Mouse (Mus musculus): ENCODE results near the gene Clk4. TPM values are rescaled to one million over a fixed set of nuclear protein-coding genes. Genes with fewer than 3 reads are reported as not detected.

The Clk4 gene
- 51.0 and 62.9 TPM in 2 replicates for polyA plus RNA-seq (2015; fragmentation: Nextera tagmentation; extraction: Ambion mirVana)

DNA sequence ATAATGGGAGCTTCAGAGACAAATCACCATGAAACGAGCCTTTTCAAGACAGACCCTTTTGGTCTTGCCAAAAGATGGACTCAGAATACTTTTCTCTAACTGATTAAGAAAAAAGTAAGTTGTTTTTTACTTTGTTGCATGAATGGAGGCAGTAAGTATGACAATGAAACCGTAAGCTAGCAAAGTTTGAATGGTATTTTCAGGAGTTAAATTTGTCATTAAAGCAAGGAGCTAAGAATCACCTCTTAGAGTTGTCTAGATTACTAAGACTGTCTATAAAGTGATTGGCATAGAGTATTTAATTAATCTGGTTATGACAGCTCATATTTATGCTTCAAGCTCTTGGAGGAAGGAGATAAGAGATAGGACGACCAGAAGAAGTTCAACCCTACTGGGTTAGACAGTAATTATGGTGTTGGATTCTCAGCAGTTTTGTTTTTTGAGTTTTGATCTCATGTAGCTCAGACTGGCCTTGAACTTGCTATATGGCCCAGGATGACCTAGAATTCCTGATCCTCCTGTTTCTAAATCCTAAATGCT is at the start of gene Clk4:
TSS of gene Clk4 (plus strand) at position 51 of the 540 bp plus-strand sequence.
- Histone ChIP-seq H3K27me3 (0 out of 2 replicates have a peak, but pooled peaks cover 6% of the 10 kb centered on the region), H3K27ac (peak within 1 kb of the TSS; percentile 95), H3K9ac (peak within 1 kb of the TSS; percentile 78), H3K36me3 (peaks cover 5% of the 10 kb centered on the region), H3K4me2 (peak within 1 kb of the TSS; percentile 86), H3K9me3 (replicated peaks) (no peaks in the 10 kb centered on the region), H3K4me1 (replicated peaks) (peaks cover 38% of the 10 kb centered on the region), H3K4me3 (replicated peaks) (peak within 1 kb of the TSS; percentile 98)
- ATAC-seq (ENCODE audit: low read depth) (no peak), DNase-seq (no peak)
- WGBS (ENCODE audit: insufficient replicate concordance), result 54% methylated on average over 3 of the region's 3 CpGs

DNA sequence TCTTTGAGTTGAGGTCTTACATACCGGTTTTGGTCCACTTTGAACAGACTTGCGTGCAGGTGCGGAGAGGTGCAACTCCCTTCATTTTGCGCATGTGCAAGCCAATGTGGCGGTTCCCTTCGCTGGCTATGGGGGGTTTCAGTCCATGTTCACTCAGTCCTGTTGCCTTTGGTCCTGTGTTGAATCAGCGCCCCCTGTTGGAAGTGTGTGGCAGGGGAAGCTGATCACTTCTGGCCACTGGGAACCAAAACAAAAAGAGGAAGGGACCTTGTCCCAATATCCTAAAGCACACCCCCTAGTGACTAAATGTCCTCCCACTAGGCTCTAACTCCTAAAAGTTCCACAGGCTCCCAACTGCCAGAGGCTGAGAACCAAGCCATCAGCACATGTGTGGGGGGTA is 47.5 kb upstream of the Clk4 start:
- no peak overlapping the region for H3K27ac ChIP-seq
- H3K4me2 ChIP-seq, result no peak overlapping the region
- no peaks in the 10 kb centered on the region for H3K4me1 ChIP-seq (replicated peaks)
- H3K36me3 ChIP-seq, result no peaks in the 10 kb centered on the region
- 76% methylated on average over 7 of the region's 7 CpGs for WGBS (ENCODE audit: insufficient replicate concordance)
- no peak overlapping the region for H3K9ac ChIP-seq
- H3K27me3 ChIP-seq, result no peaks in the 10 kb centered on the region
- no peaks in the 10 kb centered on the region; the same call in 1 of the 2 replicates for H3K9me3 ChIP-seq (replicated peaks)
- no peak overlapping the region for H3K4me3 ChIP-seq (replicated peaks)
- ATAC-seq (ENCODE audit: low read depth) (no peak), DNase-seq (no peak)

DNA sequence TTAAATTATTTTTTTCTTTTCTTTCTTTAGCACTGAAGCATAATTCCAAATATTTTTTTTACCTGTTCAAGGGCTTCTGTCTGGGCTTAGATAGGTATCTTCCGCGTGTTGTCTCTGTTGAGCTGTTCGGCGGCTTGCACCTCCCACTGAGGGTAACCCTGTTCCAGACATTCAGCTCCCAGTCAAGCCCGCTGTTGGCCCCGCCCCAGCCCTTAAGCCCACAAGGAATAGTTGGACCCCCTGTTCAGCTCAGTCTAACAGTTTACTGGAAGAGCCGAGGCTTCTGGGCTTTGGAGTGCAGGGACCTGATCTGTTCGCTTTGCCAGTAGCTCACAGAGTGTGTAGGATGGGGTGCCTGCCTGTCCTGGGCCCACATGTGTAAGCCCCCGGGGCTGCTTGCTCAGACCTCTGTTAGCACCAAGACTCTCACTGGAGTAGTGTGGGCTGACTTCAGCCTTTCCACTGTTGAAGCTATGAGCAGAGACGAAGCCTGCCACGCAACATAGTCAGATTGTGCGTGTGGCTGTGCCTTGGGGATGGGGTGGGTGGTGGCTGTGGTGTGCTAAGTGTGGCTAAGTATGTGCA is 42.0 kb upstream of the Clk4 start:
- no peak for DNase-seq
- H3K36me3 ChIP-seq, result no peaks in the 10 kb centered on the region

DNA sequence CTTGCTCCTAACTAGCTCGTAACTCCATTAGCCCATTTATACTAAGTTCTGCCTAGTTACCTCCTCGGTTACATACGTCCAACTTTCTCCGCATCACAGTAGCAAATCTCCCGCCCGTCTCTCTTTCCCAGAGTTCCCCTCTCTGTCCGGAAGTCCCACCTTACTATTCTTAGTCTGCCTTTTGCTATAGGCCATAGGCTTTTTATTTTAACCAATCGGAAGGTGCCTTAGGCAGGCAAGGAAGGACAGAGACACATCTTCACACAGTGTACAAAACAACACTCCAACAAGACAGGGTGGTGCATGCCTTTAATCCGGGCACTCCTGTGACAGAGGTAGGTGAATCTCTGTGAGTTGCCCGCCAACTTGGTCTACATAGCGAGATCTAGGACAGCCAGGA is 41.2 kb upstream of the Clk4 start, which contains the start of gene Gm12569:
TSS of gene Gm12569 (plus strand) at position 166 of the 400 bp plus-strand sequence.
- Histone ChIP-seq H3K4me2 (no peak within 1 kb of the TSS), H3K27ac (no peak within 1 kb of the TSS), H3K9me3 (replicated peaks) (no peaks in the 10 kb centered on the region; the same call in 1 of the 2 replicates), H3K36me3 (no peaks in the 10 kb centered on the region), H3K4me3 (replicated peaks) (no peak within 1 kb of the TSS), H3K9ac (no peak within 1 kb of the TSS), H3K27me3 (no peaks in the 10 kb centered on the region), H3K4me1 (replicated peaks) (no peaks in the 10 kb centered on the region)
- ATAC-seq (ENCODE audit: low read depth), result no peak
- 69% methylated on average over 11 of the region's 11 CpGs for WGBS (ENCODE audit: insufficient replicate concordance)
- DNase-seq, result no peak

More for the DNA sequence above, 42.0 kb upstream of the Clk4 start:
- no peak for ATAC-seq (ENCODE audit: low read depth)
- Histone ChIP-seq H3K9me3 (replicated peaks) (no peaks in the 10 kb centered on the region; the same call in 1 of the 2 replicates), H3K4me1 (replicated peaks) (no peaks in the 10 kb centered on the region), H3K27ac (no peak overlapping the region), H3K4me3 (replicated peaks) (no peak overlapping the region), H3K4me2 (no peak overlapping the region), H3K27me3 (no peaks in the 10 kb centered on the region), H3K9ac (no peak overlapping the region)
- WGBS (ENCODE audit: insufficient replicate concordance), result 74% methylated on average over 12 of the region's 12 CpGs

DNA sequence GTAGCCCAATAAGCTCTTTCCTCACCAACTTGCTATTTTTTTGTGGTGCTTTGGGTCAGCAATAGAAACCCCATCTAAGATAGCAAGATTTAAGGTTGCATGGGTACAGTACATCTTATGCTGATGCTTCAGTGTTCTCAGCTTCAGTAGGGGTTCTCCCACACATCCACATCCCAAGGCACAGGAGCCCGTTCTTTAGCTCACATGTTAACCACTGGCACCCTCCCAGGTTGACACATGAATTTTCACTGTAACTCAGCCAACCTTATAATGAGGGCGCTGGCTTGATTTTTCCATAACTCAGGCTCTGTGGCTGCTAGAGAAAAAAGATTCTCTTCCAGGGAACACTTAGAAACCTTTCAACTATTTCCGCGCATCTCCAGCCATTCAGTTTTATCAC is 34.4 kb upstream of the Clk4 start:
- Histone ChIP-seq H3K4me2 (no peak overlapping the region), H3K4me1 (replicated peaks) (no peaks in the 10 kb centered on the region), H3K36me3 (no peaks in the 10 kb centered on the region), H3K27me3 (no peaks in the 10 kb centered on the region), H3K27ac (no peak overlapping the region), H3K9me3 (replicated peaks) (no peaks in the 10 kb centered on the region), H3K4me3 (replicated peaks) (no peak overlapping the region), H3K9ac (no peak overlapping the region)
- no peak for DNase-seq
- WGBS (ENCODE audit: insufficient replicate concordance), result 71% methylated on average over 4 of the region's 4 CpGs
- no peak for ATAC-seq (ENCODE audit: low read depth)

DNA sequence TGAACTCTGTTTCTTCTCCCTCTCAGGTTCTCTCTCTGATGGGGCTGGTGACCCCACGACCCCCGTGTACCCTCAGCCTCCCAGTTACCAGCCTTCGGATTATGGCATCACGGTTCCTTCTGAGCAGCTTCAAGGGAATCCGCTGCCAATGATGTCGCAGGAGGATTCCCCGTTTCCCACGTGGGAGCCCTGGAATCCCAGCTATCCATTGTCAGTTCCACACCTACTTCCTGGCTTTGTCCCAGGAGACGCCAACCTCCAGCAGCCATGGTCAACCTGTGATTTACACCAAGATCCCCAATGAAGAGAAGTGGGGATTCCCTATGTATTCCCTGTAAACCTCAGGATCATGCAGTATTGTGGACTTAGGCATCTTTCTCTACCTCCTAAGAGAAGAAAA is 26.9 kb upstream of the Clk4 start:
- Histone ChIP-seq H3K9ac (no peak overlapping the region), H3K27ac (no peak overlapping the region), H3K4me3 (replicated peaks) (no peak overlapping the region), H3K36me3 (no peaks in the 10 kb centered on the region), H3K4me2 (no peak overlapping the region), H3K27me3 (no peaks in the 10 kb centered on the region), H3K4me1 (replicated peaks) (no peaks in the 10 kb centered on the region), H3K9me3 (replicated peaks) (no peaks in the 10 kb centered on the region)
- ATAC-seq (ENCODE audit: low read depth) (no peak), DNase-seq (no peak)
- WGBS (ENCODE audit: insufficient replicate concordance), result 62% methylated on average over 9 of the region's 9 CpGs

DNA sequence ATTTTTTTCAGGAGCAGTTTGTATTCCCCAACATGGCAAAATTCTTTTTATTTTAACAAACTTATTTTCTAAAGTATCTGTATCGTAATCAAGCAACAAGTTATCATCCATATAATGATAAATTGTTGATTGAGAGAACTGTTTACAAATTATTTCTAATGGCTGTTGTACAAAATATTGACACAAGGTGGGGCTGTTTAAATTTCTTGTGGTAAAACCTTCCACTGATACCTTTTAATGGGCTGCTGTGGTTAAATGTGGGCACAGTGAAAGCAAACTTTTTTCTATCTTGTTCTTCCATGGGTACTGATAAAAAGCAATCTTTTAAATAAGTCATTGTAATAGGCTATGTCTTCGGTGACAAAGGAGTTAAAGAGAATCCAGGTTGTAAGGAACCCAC is 18.6 kb upstream of the Clk4 start:
- ATAC-seq (ENCODE audit: low read depth), result no peak

DNA sequence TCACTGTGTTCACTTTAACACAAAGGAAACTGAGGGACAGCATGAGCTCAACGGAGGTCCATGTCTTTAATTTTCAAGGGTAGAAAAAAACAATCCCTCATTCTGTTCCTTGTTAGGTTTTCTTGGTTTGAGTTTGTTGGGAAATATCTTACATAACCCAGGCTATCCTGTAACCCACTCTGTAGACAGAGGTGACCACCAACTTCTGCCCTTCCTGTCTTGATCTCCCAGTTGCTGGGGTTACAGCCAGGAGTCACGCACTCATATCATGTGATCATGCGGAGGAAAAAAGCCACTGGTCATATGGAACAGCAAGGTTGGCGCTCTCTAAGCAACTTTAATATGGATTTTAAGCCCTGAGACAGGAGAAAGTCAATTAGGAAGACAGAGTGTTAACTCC is 4.5 kb upstream of the Clk4 start:
- no peak for ATAC-seq (ENCODE audit: low read depth)
- H3K36me3 ChIP-seq, result no peaks in the 10 kb centered on the region
- 61% methylated on average over 4 of the region's 4 CpGs for WGBS (ENCODE audit: insufficient replicate concordance)

More for the DNA sequence above, 18.6 kb upstream of the Clk4 start:
- Histone ChIP-seq H3K4me1 (replicated peaks) (no peaks in the 10 kb centered on the region), H3K9ac (no peak overlapping the region), H3K9me3 (replicated peaks) (no peaks in the 10 kb centered on the region), H3K27ac (no peak overlapping the region), H3K4me3 (replicated peaks) (no peak overlapping the region), H3K27me3 (no peaks in the 10 kb centered on the region), H3K36me3 (no peaks in the 10 kb centered on the region), H3K4me2 (no peak overlapping the region)
- WGBS (ENCODE audit: insufficient replicate concordance), result 56% methylated on average over 2 of the region's 2 CpGs
- DNase-seq, result no peak

DNA sequence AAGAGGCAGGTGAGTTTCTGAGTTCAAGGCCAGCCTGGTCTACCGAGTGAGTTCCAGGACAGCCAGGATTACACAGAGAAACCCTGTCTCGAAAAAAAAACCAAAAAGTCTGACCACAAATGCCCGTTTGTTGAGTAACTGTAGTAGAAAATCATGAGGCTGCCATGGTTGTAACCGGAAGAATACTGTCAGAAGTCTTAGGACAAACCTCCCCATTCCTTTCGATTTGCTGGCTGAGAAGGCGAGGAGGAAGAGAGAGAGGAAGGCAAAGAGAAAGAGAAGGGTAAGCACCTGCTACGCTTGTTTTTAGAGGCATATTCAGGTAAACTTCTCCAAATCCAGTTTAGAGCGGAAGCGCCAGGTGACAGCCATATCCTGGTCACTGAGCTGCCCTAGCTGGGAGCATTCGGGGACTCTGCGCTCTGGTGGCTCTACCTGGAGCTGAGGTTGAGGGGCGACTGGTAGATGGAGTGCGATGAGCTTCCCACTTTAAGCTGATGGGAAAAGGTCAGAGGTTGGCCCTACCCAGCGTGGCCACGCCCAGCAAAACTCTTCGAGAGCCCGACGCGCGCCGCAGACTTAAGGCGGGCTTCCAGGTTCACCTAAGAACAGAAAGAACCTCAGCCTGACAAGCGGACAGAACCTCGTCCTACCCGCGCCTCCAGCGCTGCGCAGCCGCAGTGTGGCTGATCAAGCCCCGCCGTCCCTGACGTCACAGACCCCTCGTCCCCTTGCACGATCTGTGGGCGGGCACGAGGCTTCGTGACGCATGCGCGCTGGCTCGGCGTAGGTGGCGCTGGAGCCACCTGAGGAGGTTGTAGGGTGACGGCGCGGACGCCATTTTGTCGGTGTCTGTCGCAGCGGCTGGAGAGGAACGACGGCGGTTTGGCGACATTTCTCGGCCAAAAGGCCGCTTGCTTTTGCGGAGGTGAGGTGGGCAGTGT is 1.1 kb downstream of the Clk4 start, which contains the start of gene BC049762:
TSS of gene BC049762 (minus strand) at position 705 of the 944 bp plus-strand sequence.
- ATAC-seq (ENCODE audit: low read depth) (peak; percentile 93), DNase-seq (peak; percentile 99)
- peak within 1 kb of the TSS; percentile 86 for H3K4me2 ChIP-seq
- H3K27me3 ChIP-seq, result 0 out of 2 replicates have a peak, but pooled peaks cover 6% of the 10 kb centered on the region
- H3K36me3 ChIP-seq, result peaks cover 14% of the 10 kb centered on the region
- 5% methylated on average over 57 of the region's 57 CpGs for WGBS (ENCODE audit: insufficient replicate concordance)
- peak within 1 kb of the TSS; percentile 99 for H3K9ac ChIP-seq
- H3K27ac ChIP-seq, result peak within 1 kb of the TSS; percentile 95
- H3K4me1 ChIP-seq (replicated peaks), result peaks cover 42% of the 10 kb centered on the region
- peak within 1 kb of the TSS; percentile 98 for H3K4me3 ChIP-seq (replicated peaks)
- H3K9me3 ChIP-seq (replicated peaks), result no peaks in the 10 kb centered on the region

More for the DNA sequence above, 4.5 kb upstream of the Clk4 start:
- Histone ChIP-seq H3K9ac (no peak overlapping the region), H3K9me3 (replicated peaks) (no peaks in the 10 kb centered on the region), H3K27ac (no peak overlapping the region), H3K4me1 (replicated peaks) (peaks cover 6% of the 10 kb centered on the region), H3K4me2 (no peak overlapping the region), H3K27me3 (0 out of 2 replicates have a peak, but pooled peaks cover 6% of the 10 kb centered on the region), H3K4me3 (replicated peaks) (no peak overlapping the region)
- no peak for DNase-seq

DNA sequence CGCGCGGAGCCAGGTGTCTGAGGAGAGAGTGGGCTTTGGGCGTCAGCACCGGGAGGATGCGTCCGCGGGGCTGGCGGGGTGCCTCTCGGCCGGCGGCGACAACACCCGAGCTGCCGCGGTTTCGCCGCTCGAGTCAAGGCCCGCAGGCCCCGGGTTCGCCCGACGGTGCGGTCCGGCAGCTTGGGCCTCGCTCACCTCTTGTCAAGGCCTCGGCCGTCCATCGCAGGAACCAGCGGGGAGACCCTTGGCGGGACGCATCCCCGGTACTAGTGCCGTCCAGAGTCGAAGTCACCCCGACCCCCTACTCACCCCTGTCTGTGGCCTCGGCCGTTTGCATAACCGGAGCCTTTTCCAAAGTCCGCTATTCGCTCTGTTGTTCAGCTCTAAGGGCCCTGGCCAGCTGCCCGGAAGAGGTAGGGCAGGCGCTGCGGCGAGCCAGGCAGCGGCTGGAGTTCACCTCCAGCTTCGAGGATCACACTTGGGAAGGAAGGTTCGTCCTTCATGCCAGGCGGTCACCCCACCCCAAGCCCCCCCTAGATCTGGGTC is 1.8 kb downstream of the Clk4 start:
- DNase-seq, result no peak
- under 1% methylated on average over 50 of the region's 50 CpGs for WGBS (ENCODE audit: insufficient replicate concordance)
- no peaks in the 10 kb centered on the region for H3K9me3 ChIP-seq (replicated peaks)
- H3K9ac ChIP-seq, result peak overlapping the region; percentile 99
- H3K4me3 ChIP-seq (replicated peaks), result peak overlapping the region; percentile 98
- peaks cover 17% of the 10 kb centered on the region for H3K36me3 ChIP-seq
- H3K27me3 ChIP-seq, result 0 out of 2 replicates have a peak, but pooled peaks cover 6% of the 10 kb centered on the region
- peak; percentile 49 for ATAC-seq (ENCODE audit: low read depth)
- H3K4me1 ChIP-seq (replicated peaks), result peaks cover 42% of the 10 kb centered on the region
- H3K4me2 ChIP-seq, result peak overlapping the region; percentile 86
- peak overlapping the region; percentile 95 for H3K27ac ChIP-seq

DNA sequence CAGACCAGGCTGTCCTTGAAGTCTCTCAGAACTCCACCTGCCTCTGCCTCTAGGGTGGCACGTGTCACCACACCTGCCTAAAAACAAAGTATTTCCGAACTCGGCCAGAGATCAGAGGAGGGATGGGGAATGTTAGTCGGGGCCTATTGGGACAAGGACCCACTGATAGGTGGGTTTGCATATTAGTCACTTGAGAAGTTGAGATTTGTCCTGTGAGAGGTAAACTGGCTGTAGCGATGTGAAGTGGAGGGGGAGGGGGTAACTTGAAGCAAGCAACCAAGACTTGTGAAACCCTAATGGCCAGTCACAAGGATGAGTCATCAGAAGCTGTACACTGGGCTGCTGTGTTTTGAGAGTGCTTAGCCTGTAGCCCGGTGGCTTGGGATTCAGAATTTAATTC is 2.8 kb downstream of the Clk4 start:
- 0 out of 2 replicates have a peak, but pooled peaks cover 6% of the 10 kb centered on the region for H3K27me3 ChIP-seq
- ATAC-seq (ENCODE audit: low read depth) (0 out of 2 replicates have a peak, but pooled peaks have one; percentile 24), DNase-seq (peak; percentile 42)
- H3K4me2 ChIP-seq, result peak overlapping the region; percentile 86
- peaks cover 23% of the 10 kb centered on the region for H3K36me3 ChIP-seq
- peak overlapping the region; percentile 99 for H3K9ac ChIP-seq
- no peaks in the 10 kb centered on the region for H3K9me3 ChIP-seq (replicated peaks)
- H3K4me1 ChIP-seq (replicated peaks), result peaks cover 42% of the 10 kb centered on the region
- H3K4me3 ChIP-seq (replicated peaks), result peak overlapping the region; percentile 98
- WGBS (ENCODE audit: insufficient replicate concordance), result 4% methylated on average over 6 of the region's 6 CpGs
- H3K27ac ChIP-seq, result peak overlapping the region; percentile 95
